Mouse (Mus musculus): Measurements from ENCODE around the gene Gm3417. TPM values are rescaled to one million over a fixed set of nuclear protein-coding genes. Genes with fewer than 3 reads are reported as not detected.
"Not testable (repeated sequence)": the region's sequence is repeated elsewhere in the genome, so short reads cannot be mapped to it uniquely, and the experiment has no call there.

The Gm3417 gene
- polyA plus RNA-seq, 1 experiment from 2014 or later: not detected

DNA sequence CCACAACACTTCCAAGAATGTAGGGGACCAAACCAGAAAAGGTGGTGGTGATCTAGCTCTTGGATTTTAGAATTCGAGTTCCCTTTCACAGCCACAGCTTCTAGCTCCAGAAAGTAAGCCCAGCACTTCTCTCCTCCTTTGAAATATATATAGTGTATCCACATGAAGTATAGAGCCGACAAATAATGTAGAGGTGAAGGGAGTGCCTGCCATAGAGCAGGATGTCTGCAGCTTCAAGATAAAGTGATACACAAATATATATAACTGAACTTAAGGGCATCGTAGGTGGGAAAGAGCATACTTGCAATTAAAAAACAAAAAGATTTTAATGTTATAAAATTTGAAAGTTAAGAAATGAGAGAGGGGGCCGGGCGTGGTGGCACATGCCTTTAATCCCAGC, 15.6 kb upstream of the Gm3417 start:
- H3K9ac ChIP-seq (ENCODE audit: low read length); H3K36me3 ChIP-seq (ENCODE audit: control insufficient read depth, insufficient read depth, low read length); H3K4me1 ChIP-seq (replicated peaks; ENCODE audit: control insufficient read depth, insufficient read depth, low read length); H3K9me3 ChIP-seq (ENCODE audit: control insufficient read depth, low read length); H3K27ac ChIP-seq (ENCODE audit: low read depth); H3K4me3 ChIP-seq (ENCODE audit: low read depth, low read length); H3K4me2 ChIP-seq (ENCODE audit: low read length); DNase-seq (ENCODE audit: low spot score); ATAC-seq (replicated peaks; ENCODE audit: low FRiP score, low TSS enrichment, low read depth); H3K27me3 ChIP-seq (replicated peaks; ENCODE audit: control insufficient read depth, insufficient read depth, low read length): not testable (repeated sequence)
- WGBS: no CpG with 5 or more reads among the region's 5 CpGs

DNA sequence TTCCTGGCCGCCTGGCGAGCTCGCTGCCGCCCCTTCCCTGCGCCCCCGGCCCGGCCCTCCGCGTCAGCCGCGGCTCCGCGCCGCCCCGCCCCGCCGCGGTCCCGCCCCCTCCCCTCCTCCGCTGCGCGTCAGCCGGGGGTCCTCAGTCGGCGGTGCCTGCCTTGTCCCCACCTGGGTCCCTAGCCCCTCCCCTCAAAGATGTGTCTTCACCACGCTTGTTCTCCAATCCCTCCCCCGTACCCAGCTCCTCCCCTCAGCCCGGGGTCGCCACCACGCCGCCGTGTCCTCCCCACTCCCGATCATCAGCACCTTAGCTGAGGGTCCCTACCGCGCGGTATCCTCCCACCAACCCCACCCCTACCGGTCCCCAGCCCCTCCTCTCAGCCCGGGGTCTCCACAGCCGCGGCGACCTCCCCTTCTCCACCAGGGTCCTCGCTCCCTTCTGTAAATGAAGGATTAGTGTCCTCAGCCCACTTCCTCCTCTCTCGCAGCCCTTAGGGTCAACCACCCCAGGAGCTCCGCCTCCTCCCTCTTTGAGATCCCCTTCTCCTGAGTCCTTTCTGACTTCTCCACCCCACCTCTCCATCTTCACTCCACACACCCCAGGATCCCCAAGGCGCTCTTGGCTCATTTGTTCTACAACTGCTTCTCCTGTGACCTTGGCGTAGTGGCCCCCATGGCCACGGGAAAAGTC, 14.7 kb upstream of the Gm3417 start:
- H3K4me1 ChIP-seq (replicated peaks; ENCODE audit: control insufficient read depth, insufficient read depth, low read length); H3K27ac ChIP-seq (ENCODE audit: low read depth); H3K9ac ChIP-seq (ENCODE audit: low read length); H3K27me3 ChIP-seq (replicated peaks; ENCODE audit: control insufficient read depth, insufficient read depth, low read length); H3K36me3 ChIP-seq (ENCODE audit: control insufficient read depth, insufficient read depth, low read length); H3K4me2 ChIP-seq (ENCODE audit: low read length); H3K9me3 ChIP-seq (ENCODE audit: control insufficient read depth, low read length); H3K4me3 ChIP-seq (ENCODE audit: low read depth, low read length); DNase-seq (ENCODE audit: low spot score): not testable (repeated sequence)
- no CpG with 5 or more reads among the region's 47 CpGs for WGBS
- ATAC-seq (replicated peaks; ENCODE audit: low FRiP score, low TSS enrichment, low read depth): peak; percentile 86

DNA sequence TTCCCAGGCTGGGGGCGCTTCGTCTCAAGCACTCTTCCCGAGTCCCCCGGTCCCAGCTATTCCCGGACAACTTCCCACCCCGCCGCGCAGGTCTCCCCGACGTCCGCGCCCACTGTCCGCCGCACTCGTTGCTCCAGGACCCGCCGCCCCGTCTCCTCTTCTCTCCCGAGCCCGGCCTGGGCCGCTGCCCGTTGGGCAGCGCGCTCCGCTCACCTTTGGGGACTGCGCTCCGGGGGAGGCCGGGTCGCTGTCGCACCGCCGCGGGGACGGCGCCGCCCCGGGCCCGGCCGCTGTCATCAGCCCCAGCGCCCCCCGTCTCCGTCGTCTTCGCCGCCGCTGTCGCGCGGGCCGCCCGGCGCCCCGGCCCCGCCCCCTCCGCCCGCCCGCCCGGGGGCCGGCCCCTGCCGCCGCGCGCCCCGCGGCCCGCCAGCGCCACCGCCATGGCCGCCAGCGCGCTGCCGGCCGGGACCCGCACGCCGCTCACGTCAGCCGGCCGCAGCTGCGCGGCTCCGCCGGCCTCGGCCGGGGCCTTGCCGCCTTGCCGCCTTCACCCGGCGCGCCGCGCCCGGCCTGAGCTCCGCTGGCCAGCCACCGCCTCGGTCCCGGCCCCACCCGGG, 14.0 kb upstream of the Gm3417 start:
- peak; percentile 84 for ATAC-seq (replicated peaks; ENCODE audit: low FRiP score, low TSS enrichment, low read depth)
- DNase-seq (ENCODE audit: low spot score); H3K27ac ChIP-seq (ENCODE audit: low read depth); H3K36me3 ChIP-seq (ENCODE audit: control insufficient read depth, insufficient read depth, low read length); H3K4me2 ChIP-seq (ENCODE audit: low read length); H3K9ac ChIP-seq (ENCODE audit: low read length); H3K9me3 ChIP-seq (ENCODE audit: control insufficient read depth, low read length); H3K4me3 ChIP-seq (ENCODE audit: low read depth, low read length); H3K4me1 ChIP-seq (replicated peaks; ENCODE audit: control insufficient read depth, insufficient read depth, low read length); H3K27me3 ChIP-seq (replicated peaks; ENCODE audit: control insufficient read depth, insufficient read depth, low read length): not testable (repeated sequence)
- no CpG with 5 or more reads among the region's 98 CpGs for WGBS

DNA sequence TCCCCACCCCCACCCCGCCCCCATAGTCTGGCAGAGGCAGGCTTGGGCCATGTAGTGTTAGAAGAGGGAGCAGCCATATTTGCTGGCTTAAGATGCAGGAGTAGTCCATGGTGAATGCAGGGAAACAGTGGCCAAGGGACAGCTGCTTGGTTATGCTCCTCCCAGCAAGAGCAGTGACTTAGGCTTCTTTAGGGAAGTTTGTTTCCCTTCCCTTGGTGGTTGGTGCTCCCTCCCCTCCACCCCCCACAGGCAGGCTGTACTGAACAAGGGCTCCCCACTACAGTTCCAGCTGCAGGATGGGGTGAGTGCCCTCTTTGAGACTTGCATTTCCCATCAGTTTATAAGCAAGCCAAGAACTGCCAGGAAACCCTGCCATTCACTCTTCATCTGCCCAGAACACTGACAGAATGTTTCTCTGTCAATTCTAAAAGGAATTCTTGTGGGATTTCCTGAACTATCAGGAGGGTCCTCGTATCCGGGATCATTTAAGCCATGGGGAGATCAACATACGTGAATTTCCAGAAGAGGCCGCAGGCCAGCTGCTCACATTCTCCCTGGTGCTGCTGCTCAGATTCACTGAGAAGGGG, 11.6 kb upstream of the Gm3417 start:
- not testable (repeated sequence) for H3K4me1 ChIP-seq (replicated peaks; ENCODE audit: control insufficient read depth, insufficient read depth, low read length); H3K4me3 ChIP-seq (ENCODE audit: low read depth, low read length); H3K27ac ChIP-seq (ENCODE audit: low read depth); H3K4me2 ChIP-seq (ENCODE audit: low read length); ATAC-seq (replicated peaks; ENCODE audit: low FRiP score, low TSS enrichment, low read depth); H3K27me3 ChIP-seq (replicated peaks; ENCODE audit: control insufficient read depth, insufficient read depth, low read length); H3K9me3 ChIP-seq (ENCODE audit: control insufficient read depth, low read length); H3K9ac ChIP-seq (ENCODE audit: low read length); H3K36me3 ChIP-seq (ENCODE audit: control insufficient read depth, insufficient read depth, low read length); DNase-seq (ENCODE audit: low spot score)
- WGBS: 97% methylated on average over 4 of the region's 5 CpGs

DNA sequence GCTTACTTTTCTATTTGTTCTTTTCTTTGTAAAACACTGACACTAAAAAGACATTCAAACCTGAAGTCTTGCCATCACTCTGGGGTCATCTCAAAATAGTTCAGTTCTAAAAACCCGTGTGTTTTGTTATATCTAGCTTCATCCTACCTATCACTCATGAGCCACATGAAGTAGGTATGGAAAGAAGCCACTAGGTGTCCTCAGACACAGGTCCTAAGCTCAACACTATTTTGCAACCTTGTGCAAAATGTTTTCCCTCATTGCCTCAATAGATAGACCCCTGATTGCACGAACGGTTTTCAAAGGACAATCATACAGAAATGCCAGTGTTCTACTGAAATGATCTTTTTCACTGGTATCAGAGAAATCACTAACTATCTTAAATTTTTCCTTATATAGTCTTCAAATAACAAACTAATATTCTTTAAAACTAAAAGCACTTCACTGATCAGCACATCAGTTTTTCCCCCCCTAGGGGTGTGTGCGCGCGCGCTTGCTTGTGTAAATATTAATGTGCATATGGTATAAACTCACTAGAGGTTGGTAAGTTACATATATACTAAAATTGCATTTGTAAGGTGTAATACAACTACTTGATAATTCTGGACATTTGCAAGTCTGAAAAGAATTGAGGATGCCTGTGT, 750 bp downstream of the Gm3417 start:
- H3K27me3 ChIP-seq (replicated peaks; ENCODE audit: control insufficient read depth, insufficient read depth, low read length); H3K4me3 ChIP-seq (ENCODE audit: low read depth, low read length); H3K9me3 ChIP-seq (ENCODE audit: control insufficient read depth, low read length); H3K36me3 ChIP-seq (ENCODE audit: control insufficient read depth, insufficient read depth, low read length); DNase-seq (ENCODE audit: low spot score); H3K9ac ChIP-seq (ENCODE audit: low read length); H3K4me1 ChIP-seq (replicated peaks; ENCODE audit: control insufficient read depth, insufficient read depth, low read length); H3K27ac ChIP-seq (ENCODE audit: low read depth); H3K4me2 ChIP-seq (ENCODE audit: low read length): not testable (repeated sequence)
- 0 out of 2 replicates have a peak, but pooled peaks have one; percentile 44 for ATAC-seq (replicated peaks; ENCODE audit: low FRiP score, low TSS enrichment, low read depth)
- WGBS: 5% methylated on average over 4 of the region's 7 CpGs

DNA sequence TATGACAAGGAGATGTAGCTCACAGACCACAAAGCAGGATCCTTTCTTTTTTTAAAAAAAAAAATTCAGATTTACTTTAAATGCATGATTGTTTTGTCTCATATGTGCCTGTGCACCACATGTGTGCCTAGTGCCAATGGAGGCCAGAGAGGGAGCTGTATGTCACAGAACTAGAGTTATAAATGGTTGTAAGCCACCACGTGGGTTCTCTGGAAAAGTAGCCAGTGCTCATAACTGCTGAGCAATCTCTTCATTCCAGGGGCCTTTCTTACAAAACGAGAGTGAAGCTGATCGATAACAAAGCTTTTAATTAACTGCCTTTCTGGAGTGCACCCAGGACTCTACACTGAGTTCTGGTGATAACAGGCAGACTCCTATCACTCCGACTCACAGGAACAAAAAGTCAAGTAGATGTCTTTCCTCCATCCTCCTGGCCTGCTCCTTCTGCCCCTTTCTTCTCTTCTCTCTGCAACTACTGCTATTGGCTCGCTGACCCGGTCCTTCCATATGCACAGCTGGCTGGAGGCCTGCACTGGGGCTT, 10.1 kb downstream of the Gm3417 start:
- H3K36me3 ChIP-seq (ENCODE audit: control insufficient read depth, insufficient read depth, low read length); H3K27ac ChIP-seq (ENCODE audit: low read depth); H3K4me2 ChIP-seq (ENCODE audit: low read length); H3K4me3 ChIP-seq (ENCODE audit: low read depth, low read length); DNase-seq (ENCODE audit: low spot score); H3K27me3 ChIP-seq (replicated peaks; ENCODE audit: control insufficient read depth, insufficient read depth, low read length); ATAC-seq (replicated peaks; ENCODE audit: low FRiP score, low TSS enrichment, low read depth); H3K9ac ChIP-seq (ENCODE audit: low read length); H3K4me1 ChIP-seq (replicated peaks; ENCODE audit: control insufficient read depth, insufficient read depth, low read length); H3K9me3 ChIP-seq (ENCODE audit: control insufficient read depth, low read length): not testable (repeated sequence)
- no CpG with 5 or more reads among the region's 6 CpGs for whole genome bisulfite sequencing

DNA sequence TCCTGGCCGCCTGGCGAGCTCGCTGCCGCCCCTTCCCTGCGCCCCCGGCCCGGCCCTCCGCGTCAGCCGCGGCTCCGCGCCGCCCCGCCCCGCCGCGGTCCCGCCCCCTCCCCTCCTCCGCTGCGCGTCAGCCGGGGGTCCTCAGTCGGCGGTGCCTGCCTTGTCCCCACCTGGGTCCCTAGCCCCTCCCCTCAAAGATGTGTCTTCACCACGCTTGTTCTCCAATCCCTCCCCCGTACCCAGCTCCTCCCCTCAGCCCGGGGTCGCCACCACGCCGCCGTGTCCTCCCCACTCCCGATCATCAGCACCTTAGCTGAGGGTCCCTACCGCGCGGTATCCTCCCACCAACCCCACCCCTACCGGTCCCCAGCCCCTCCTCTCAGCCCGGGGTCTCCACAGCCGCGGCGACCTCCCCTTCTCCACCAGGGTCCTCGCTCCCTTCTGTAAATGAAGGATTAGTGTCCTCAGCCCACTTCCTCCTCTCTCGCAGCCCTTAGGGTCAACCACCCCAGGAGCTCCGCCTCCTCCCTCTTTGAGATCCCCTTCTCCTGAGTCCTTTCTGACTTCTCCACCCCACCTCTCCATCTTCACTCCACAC, 16.9 kb downstream of the Gm3417 start:
- H3K36me3 ChIP-seq (ENCODE audit: control insufficient read depth, insufficient read depth, low read length); H3K9ac ChIP-seq (ENCODE audit: low read length); DNase-seq (ENCODE audit: low spot score); H3K27ac ChIP-seq (ENCODE audit: low read depth); H3K27me3 ChIP-seq (replicated peaks; ENCODE audit: control insufficient read depth, insufficient read depth, low read length); H3K4me1 ChIP-seq (replicated peaks; ENCODE audit: control insufficient read depth, insufficient read depth, low read length); H3K4me2 ChIP-seq (ENCODE audit: low read length); H3K4me3 ChIP-seq (ENCODE audit: low read depth, low read length); H3K9me3 ChIP-seq (ENCODE audit: control insufficient read depth, low read length): not testable (repeated sequence)
- ATAC-seq (replicated peaks; ENCODE audit: low FRiP score, low TSS enrichment, low read depth): peak; percentile 94
- no CpG with 5 or more reads among the region's 44 CpGs for WGBS

DNA sequence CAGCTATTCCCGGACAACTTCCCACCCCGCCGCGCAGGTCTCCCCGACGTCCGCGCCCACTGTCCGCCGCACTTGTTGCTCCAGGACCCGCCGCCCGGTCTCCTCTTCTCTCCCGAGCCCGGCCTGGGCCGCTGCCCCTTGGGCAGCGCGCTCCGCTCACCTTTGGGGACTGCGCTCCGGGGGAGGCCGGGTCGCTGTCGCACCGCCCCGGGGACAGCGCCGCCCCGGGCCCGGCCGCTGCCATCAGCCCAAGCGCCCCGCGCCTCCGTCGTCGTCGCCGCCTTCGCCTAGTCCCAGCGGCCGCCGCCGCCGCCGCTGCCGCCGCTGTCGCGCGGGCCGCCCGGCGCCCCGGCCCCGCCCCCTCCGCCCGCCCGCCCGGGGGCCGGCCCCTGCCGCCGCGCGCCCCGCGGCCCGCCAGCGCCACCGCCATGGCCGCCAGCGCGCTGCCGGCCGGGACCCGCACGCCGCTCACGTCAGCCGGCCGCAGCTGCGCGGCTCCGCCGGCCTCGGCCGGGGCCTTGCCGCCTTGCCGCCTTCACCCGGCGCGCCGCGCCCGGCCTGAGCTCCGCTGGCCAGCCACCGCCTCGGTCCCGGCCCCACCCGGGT, 17.5 kb downstream of the Gm3417 start, which contains the start of gene Phf10:
Phf10 (minus strand) TSS at position 323 of the 606 bp plus-strand sequence.
- H3K4me2 ChIP-seq (ENCODE audit: low read length): peak within 1 kb of the TSS; percentile 90
- H3K4me1 ChIP-seq (replicated peaks; ENCODE audit: control insufficient read depth, insufficient read depth, low read length); H3K27ac ChIP-seq (ENCODE audit: low read depth); H3K27me3 ChIP-seq (replicated peaks; ENCODE audit: control insufficient read depth, insufficient read depth, low read length); H3K9me3 ChIP-seq (ENCODE audit: control insufficient read depth, low read length); H3K36me3 ChIP-seq (ENCODE audit: control insufficient read depth, insufficient read depth, low read length): not testable (repeated sequence)
- H3K4me3 ChIP-seq (ENCODE audit: low read depth, low read length): peak within 1 kb of the TSS; percentile 70
- peak; percentile 69 for DNase-seq (ENCODE audit: low spot score)
- WGBS: 0% methylated on average over 20 of the region's 100 CpGs
- peak; percentile 85 for ATAC-seq (replicated peaks; ENCODE audit: low FRiP score, low TSS enrichment, low read depth)
- peak within 1 kb of the TSS; percentile 70 for H3K9ac ChIP-seq (ENCODE audit: low read length)
